Mouse (Mus musculus): ENCODE measurements around the gene Itga3. TPM values are rescaled to one million over a fixed set of nuclear protein-coding genes. Genes with fewer than 3 reads are reported as not detected.

The Itga3 gene
- total RNA-seq, 2 experiments from 2014 or later: 4.3 to 5.2 TPM

GRCm38 (mm10) chr11:95105274-95105874 is 28.8 kb upstream of the Itga3 start:
- DNase-seq: no peak
- no peak for TF ChIP-seq CTCF (IDR thresholded peaks at IDR 0.05)
- intact Hi-C loops (cut with DNase I): loop anchor here (10.0 kb wide), 1 partner anchor 279 kb away; the partner anchor contains the start of gene Slc35b1
- peak overlapping the region; percentile 43 for H3K27ac ChIP-seq
- peak overlapping the region; percentile 43 for H3K4me3 ChIP-seq

GRCm38 (mm10) chr11:95104266-95104665 is 27.7 kb upstream of the Itga3 start:
- DNase-seq: no peak
- intact Hi-C loops (cut with DNase I): loop anchor here (10.0 kb wide), 1 partner anchor 281 kb away; the partner anchor contains the start of gene Slc35b1
- no peak overlapping the region for H3K27ac ChIP-seq
- no peak for TF ChIP-seq CTCF (IDR thresholded peaks at IDR 0.05)
- H3K4me3 ChIP-seq: no peak overlapping the region

GRCm38 (mm10) chr11:95102161-95102904 is 25.7 kb upstream of the Itga3 start:
- no peak for TF ChIP-seq CTCF (IDR thresholded peaks at IDR 0.05)
- no peak overlapping the region for H3K27ac ChIP-seq
- intact Hi-C loops (cut with DNase I): loop anchor here (10.0 kb wide), 1 partner anchor 282 kb away; the partner anchor contains the start of gene Slc35b1
- no peak overlapping the region for H3K4me3 ChIP-seq
- DNase-seq: no peak

- DNase-seq: no peak
- TF ChIP-seq CTCF (IDR thresholded peaks at IDR 0.05): no peak
- intact Hi-C loops (cut with DNase I): loop anchor here (10.0 kb wide), 1 partner anchor 284 kb away; the partner anchor contains the start of gene Slc35b1
- H3K4me3 ChIP-seq: no peak overlapping the region
- H3K27ac ChIP-seq: no peak overlapping the region
Observed at GRCm38 (mm10) chr11:95101071-95101788, 24.6 kb upstream of the Itga3 start.

- no peak overlapping the region for H3K4me3 ChIP-seq
- intact Hi-C loops (cut with DNase I): loop anchor here (10.0 kb wide), 1 partner anchor 284 kb away; the partner anchor contains the start of gene Slc35b1
- TF ChIP-seq CTCF (IDR thresholded peaks at IDR 0.05): no peak
- DNase-seq: peak; percentile 51
- no peak overlapping the region for H3K27ac ChIP-seq
Observed at GRCm38 (mm10) chr11:95100393-95100792, 23.8 kb upstream of the Itga3 start.

GRCm38 (mm10) chr11:95098346-95099095 is 21.9 kb upstream of the Itga3 start:
- intact Hi-C loops (cut with DNase I): no loop called here
- no peak for DNase-seq
- no peak for TF ChIP-seq CTCF (IDR thresholded peaks at IDR 0.05)
- Histone ChIP-seq H3K4me3 (no peak overlapping the region), H3K27ac (peak overlapping the region; percentile 12; the same call in 1 of the 2 replicates)

GRCm38 (mm10) chr11:95097889-95098288 is 21.3 kb upstream of the Itga3 start:
- Histone ChIP-seq H3K4me3 (no peak overlapping the region), H3K27ac (peak overlapping the region; percentile 12; the same call in 1 of the 2 replicates)
- no peak for TF ChIP-seq CTCF (IDR thresholded peaks at IDR 0.05)
- intact Hi-C loops (cut with DNase I): no loop called here
- no peak for DNase-seq

- no peak overlapping the region for H3K27ac ChIP-seq
- no peak for TF ChIP-seq CTCF (IDR thresholded peaks at IDR 0.05)
- intact Hi-C loops (cut with DNase I): no loop called here
- H3K4me3 ChIP-seq: no peak overlapping the region
- no peak for DNase-seq
Observed at GRCm38 (mm10) chr11:95096608-95097373, 20.2 kb upstream of the Itga3 start.

- intact Hi-C loops (cut with DNase I): no loop called here
- TF ChIP-seq CTCF (IDR thresholded peaks at IDR 0.05): no peak
Observed at GRCm38 (mm10) chr11:95095596-95095995, 19.0 kb upstream of the Itga3 start.

GRCm38 (mm10) chr11:95093077-95093476 is 16.5 kb upstream of the Itga3 start:
- intact Hi-C loops (cut with DNase I): no loop called here
- no peak for DNase-seq
- H3K27ac ChIP-seq: no peak overlapping the region
- no peak for TF ChIP-seq CTCF (IDR thresholded peaks at IDR 0.05)
- H3K4me3 ChIP-seq: no peak overlapping the region

More at GRCm38 (mm10) chr11:95095596-95095995, 19.0 kb upstream of the Itga3 start:
- Histone ChIP-seq H3K27ac (no peak overlapping the region), H3K4me3 (no peak overlapping the region)
- no peak for DNase-seq

Data from gastrocnemius, adult 2 months (tissue).